Mouse (Mus musculus) left cerebral cortex, adult 8-10 months (tissue): ENCODE data around the gene Tenm2. TPM values are rescaled to one million over a fixed set of nuclear protein-coding genes. Genes with fewer than 3 reads are reported as not detected.

Experiments used
- DNase-seq, 2 experiments: peaks; one replicate each; pipeline ENCODE4 v3.0.0; 2022; ENCODE audit warnings: low spot score in 2 of 2
- total RNA-seq, 4 experiments: library from RNA; stranded (reverse); gene quantifications; 2 replicates each; pipeline ENCODE4 v1.2.4; 2022

Gene Tenm2
- total RNA-seq, 4 experiments from 2014 or later = 89.1 to 98.1 (median 90.5) TPM

GRCm38 (mm10) chr11:36145057-36145456, 1090.7 kb downstream of the Tenm2 start:
- DNase-seq = no peak

GRCm38 (mm10) chr11:36140411-36140810, 1095.4 kb downstream of the Tenm2 start:
- peak; percentile 26 to 58 for DNase-seq

- no peak for DNase-seq
Measured at GRCm38 (mm10) chr11:36139521-36139920, 1096.2 kb downstream of the Tenm2 start.

- no peak for DNase-seq
Measured at GRCm38 (mm10) chr11:36137840-36138239, 1097.9 kb downstream of the Tenm2 start.

- no peak for DNase-seq
Measured at GRCm38 (mm10) chr11:36137276-36137675, 1098.5 kb downstream of the Tenm2 start.

- DNase-seq = no peak
Measured at GRCm38 (mm10) chr11:36134645-36135044, 1101.1 kb downstream of the Tenm2 start.

- DNase-seq = no peak
Measured at GRCm38 (mm10) chr11:36123275-36123674, 1112.5 kb downstream of the Tenm2 start.

GRCm38 (mm10) chr11:36121410-36121929, 1114.3 kb downstream of the Tenm2 start:
- DNase-seq = no peak

- no peak for DNase-seq
Measured at GRCm38 (mm10) chr11:36120591-36121409, 1115.0 kb downstream of the Tenm2 start.

- no peak for DNase-seq
Measured at GRCm38 (mm10) chr11:36113326-36113725, 1122.4 kb downstream of the Tenm2 start.

GRCm38 (mm10) chr11:36108970-36109731, 1126.6 kb downstream of the Tenm2 start:
- peak in 1 of 2 experiments; percentile 35 for DNase-seq

- no peak for DNase-seq
Measured at GRCm38 (mm10) chr11:36107840-36108239, 1127.9 kb downstream of the Tenm2 start.

GRCm38 (mm10) chr11:36106639-36107038, 1129.1 kb downstream of the Tenm2 start:
- DNase-seq = peak in 1 of 2 experiments; percentile 44

- DNase-seq = no peak
Measured at GRCm38 (mm10) chr11:36103556-36103955, 1132.2 kb downstream of the Tenm2 start.

- DNase-seq = peak in 1 of 2 experiments; percentile 53
Measured at GRCm38 (mm10) chr11:36096219-36096618, 1139.5 kb downstream of the Tenm2 start.

- no peak for DNase-seq
Measured at GRCm38 (mm10) chr11:36090210-36090609, 1145.6 kb downstream of the Tenm2 start.

- no peak for DNase-seq
Measured at GRCm38 (mm10) chr11:36081399-36082053, 1154.2 kb downstream of the Tenm2 start.

- no peak for DNase-seq
Measured at GRCm38 (mm10) chr11:36080766-36081165, 1155.0 kb downstream of the Tenm2 start.

- DNase-seq = no peak
Measured at GRCm38 (mm10) chr11:36078391-36078790, 1157.4 kb downstream of the Tenm2 start.

GRCm38 (mm10) chr11:36074015-36074567, 1161.7 kb downstream of the Tenm2 start:
- no peak for DNase-seq
